Mouse (Mus musculus) lung, postnatal 36 days (tissue): ENCODE measurements around the gene Borcs7.
"Not testable (repeated sequence)": the region's sequence is repeated elsewhere in the genome, so short reads cannot be mapped to it uniquely, and the experiment has no call there.

Experiments used
- DNase-seq: peaks from one replicate; pipeline ENCODE4 v3.0.0; 2022; ENCODE audit warnings: mixed read lengths

Borcs7 gene

DNA sequence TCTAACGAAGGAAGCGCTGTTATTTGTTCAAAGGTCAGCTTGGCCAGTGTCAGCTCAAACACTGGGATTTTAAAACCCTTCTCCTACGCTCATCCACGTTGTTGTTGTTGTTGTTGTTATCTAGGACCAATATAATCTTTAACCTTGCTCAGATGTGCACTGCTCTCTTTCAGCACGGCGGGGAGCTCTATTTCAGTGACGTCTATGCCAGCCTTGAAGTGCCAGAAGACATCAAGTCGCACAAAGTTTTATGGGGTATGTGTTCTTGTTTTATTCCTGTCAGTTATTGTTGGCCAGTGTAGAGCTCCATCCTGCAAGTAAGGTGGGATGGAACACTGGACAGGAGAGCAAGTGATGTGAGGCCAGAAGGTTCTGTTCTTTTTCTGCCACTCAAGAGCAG, 25.3 kb downstream of the Borcs7 start:
- DNase-seq = no peak

DNA sequence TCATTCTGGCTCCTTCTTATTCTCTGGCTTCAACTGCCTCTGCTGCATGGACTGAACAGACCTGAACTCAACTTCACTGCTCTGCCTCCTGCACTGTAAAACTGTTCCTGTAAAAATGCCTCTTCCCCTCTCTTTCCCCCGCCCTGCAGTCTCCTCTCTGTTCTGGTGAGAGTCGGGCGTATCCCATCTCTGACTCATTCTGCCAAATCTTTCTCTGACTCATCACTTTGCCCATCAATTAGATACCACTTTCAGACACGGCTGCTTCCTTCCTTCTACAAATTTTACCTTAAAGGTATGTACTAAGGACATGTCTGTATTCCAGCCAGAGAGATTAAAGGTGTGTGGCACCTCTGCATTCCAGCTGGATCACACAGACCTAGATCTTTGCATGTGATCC, 28.4 kb downstream of the Borcs7 start:
- DNase-seq = no peak

DNA sequence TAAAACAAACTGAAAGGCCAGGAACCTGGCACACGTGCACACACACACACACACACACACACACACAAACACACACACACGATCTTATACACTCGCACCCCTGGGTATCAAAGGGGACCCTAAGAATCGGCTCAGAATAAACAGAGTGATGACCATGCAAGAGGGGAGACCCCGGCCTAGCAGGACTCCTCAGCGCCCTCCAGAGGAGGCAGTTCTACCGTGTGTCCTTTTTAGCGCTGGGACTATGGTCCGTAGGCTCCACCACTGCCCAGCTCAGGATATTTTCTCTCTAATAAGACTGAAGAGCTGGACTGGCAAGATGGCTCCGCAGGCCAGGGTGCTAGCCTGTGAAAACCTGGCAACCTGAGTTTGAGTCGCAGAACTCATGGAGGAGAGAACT, 34.7 kb downstream of the Borcs7 start:
- DNase-seq = no peak

- DNase-seq = no peak
Observed at GRCm38 (mm10) chr19:46726142-46726541, 36.4 kb downstream of the Borcs7 start.

DNA sequence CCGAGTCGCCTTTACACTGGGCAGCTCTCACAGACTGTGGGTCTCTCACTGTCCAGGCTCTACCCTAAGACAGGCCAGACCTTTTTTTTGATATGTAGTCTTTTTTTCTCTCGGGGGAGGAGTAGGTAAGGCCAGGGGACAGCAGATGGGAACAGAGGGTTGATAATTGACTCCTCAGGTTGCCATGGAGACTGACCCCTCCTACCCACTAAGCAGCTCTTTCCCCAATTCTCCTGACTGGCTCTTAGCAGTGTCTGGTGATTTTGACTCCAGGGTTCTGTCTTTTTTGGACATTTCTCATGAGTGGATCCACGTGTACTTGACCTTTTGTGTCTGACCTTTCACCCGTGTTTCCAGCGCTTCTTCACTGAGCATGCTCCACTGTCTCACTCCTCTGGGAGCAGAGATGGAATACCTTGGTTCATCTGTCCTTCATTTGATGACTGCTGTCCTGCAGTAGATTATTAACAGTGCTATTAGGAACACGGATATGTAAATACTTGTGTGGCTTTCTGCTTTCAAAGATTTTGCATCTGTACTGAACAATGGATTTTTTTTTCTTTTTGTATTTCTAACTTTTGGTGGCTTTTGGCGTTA, 37.5 kb downstream of the Borcs7 start:
- no peak for DNase-seq

DNA sequence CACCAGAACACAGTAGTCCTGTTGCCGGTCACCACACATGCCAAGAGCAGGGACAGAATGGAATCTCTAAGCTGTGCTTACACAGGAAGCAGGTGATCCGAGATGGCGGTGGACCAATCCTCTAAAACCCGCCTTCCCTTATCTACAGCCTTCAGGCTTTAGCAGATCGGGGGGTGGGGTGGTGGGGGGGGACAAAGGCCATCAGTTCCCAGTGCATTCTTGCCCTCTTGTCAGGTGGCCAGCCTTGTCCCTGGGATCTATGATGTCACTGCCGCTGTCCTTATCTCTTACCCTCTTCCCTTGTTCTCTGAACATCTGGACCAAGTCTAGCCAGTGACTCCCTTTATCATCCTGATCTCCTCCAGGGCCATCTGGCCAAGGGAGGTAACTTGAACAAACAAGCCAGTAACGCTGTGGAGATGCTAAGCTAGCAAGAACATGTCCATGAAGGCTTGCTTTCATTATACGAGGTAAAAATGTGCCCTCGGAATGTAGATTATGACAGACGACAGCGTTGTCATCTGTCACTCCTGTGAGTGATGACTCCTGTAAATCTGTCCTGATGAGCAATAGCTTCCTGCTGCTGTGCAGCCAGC, 38.3 kb downstream of the Borcs7 start:
- DNase-seq = no peak

GRCm38 (mm10) chr19:46728909-46729308, 39.2 kb downstream of the Borcs7 start:
- no peak for DNase-seq

GRCm38 (mm10) chr19:46731351-46731750, 41.6 kb downstream of the Borcs7 start:
- DNase-seq = no peak

- not testable (repeated sequence) for DNase-seq
Observed at GRCm38 (mm10) chr19:46732673-46733072, 43.0 kb downstream of the Borcs7 start.

- no peak for DNase-seq
Observed at GRCm38 (mm10) chr19:46733626-46734025, 43.9 kb downstream of the Borcs7 start.

DNA sequence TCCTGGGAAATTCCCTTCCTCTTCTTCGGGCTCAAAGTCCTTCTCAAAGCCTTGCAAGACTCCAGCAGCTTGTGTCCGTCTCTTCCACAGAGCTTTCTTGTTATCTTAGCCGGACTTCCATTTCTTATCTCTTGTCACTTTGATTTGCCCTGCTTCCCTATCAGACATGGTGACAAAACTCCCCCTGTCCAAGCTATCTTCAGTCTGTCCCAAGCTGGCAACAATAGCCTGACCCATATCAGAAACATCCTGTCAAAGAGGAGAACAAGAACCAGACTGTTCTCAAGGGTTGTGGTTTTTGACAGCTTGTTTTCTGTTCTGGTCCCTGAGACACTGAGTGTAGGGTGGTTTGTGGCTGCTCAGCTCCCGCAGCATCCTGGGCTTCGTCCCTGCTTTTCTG, 45.5 kb downstream of the Borcs7 start:
- DNase-seq = no peak

- no peak for DNase-seq
Observed at GRCm38 (mm10) chr19:46737106-46737505, 47.4 kb downstream of the Borcs7 start.

DNA sequence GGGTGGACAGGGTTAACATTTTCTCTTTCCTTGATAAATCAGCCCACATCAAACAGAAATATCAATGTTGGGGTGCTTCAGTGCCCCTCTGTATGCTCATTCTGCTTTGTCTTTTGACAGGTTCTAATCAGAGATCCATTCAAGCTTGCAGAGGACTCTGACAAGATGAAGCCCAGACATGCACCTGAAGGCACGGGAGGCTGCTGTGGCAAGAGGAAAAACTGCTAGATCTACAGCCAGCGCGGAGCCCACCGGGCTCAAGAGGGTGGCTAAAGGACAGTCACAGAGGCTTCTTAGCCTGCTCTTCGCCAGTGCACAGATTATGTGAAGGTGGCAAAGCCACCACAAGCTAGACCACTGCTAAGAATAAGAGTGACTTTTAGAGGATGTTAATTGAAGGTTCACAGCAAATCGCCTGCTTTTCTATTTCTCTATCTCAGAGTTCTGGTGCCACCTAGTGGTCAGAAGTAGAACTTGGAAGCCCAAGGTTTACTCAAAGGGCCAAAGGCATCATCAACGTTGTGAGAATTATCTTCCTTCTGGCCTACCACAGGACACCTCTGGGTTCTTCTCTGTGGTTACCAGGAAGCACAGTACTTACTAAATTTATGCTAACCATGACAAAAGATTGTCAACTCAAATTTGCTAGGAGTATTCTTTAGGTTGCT, 50.8 kb downstream of the Borcs7 start:
- DNase-seq = peak; percentile 87

- DNase-seq = no peak
Observed at GRCm38 (mm10) chr19:46741574-46741973, 51.9 kb downstream of the Borcs7 start.

- DNase-seq = no peak
Observed at GRCm38 (mm10) chr19:46744681-46745080, 55.0 kb downstream of the Borcs7 start.

GRCm38 (mm10) chr19:46747799-46748198, 58.1 kb downstream of the Borcs7 start:
- no peak for DNase-seq

DNA sequence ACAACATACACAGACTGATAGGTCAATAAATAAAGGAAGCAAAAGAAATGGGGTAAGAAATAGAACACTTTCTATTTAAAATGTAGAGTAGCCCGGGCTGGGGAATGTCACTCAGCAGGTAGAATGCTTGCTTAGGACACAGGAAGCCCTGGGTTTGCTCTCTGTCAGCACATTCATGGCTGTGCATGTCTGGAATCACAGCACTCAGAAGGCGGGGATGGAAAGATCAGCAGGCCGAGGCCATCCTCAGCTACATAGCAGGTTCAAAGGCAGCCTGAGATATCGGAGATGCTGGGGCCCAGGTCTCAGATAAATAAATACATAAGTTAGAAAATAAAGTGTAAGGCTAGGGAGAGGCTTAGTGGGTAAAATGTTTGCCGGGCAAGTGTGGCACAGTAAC, 62.5 kb downstream of the Borcs7 start:
- DNase-seq = no peak
